Mouse (Mus musculus) embryonic fibroblast, embryonic 13.5 days (primary cell): ENCODE results near the gene Nenf.

Experiments
- CTCF ChIP-seq: IDR thresholded peaks from 2 replicates; pipeline ENCODE4 v1.5.1; 2011; ENCODE audit warnings: mild to moderate bottlenecking, control low read depth, low read length, moderate library complexity, borderline replicate concordance; ENCODE audit not compliant: insufficient read depth
- POLR2A ChIP-seq: IDR thresholded peaks from 2 replicates; pipeline ENCODE4 v1.6.1; 2011; ENCODE audit warnings: low read depth, mild to moderate bottlenecking, control low read depth, low read length, moderate library complexity

DNA sequence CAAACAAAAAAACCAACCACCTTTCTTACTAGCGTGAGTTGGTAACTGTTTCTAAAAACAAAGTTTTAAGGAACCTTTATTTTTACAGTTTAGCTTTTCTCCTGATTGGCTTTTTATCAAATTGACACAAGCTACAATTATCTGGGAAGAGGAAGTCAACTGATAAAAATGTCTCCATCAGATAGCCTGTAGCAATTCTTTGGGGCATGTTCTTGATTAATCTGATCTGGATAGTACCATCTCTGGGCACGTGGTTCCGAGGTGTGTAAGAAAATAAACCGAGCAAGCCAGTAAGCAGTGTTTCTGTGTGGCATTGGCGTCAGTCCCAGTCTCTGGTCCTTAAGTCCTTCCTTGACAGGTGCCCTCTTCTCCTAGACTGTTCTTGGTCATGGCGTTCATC is 44.4 kb upstream of the Nenf start:
- TF ChIP-seq CTCF (no peak), POLR2A (no peak)
